Mouse (Mus musculus) heart, embryonic 13.5 days (tissue): ENCODE results near the gene Lrrc8d. TPM values are rescaled to one million over a fixed set of nuclear protein-coding genes. Genes with fewer than 3 reads are reported as not detected.

Experiments
- ATAC-seq: fragments of 200-750 bp; cut with Nextera tagmentation; 2 replicates; pipeline ENCODE4 v1.8.0; 2017; ENCODE audit warnings: moderate TSS enrichment; ENCODE audit not compliant: insufficient number of reproducible peaks, low FRiP score, low TSS enrichment; ENCODE audit errors: extremely low read depth
- H3K27ac ChIP-seq: fragments of 300-500 bp; sonication (generic); replicated peaks from 2 replicates; pipeline ENCODE4 v1.5.1; 2015; ENCODE audit warnings: moderate library complexity, mild to moderate bottlenecking, inconsistent platforms
- H3K27me3 ChIP-seq: fragments of 300-500 bp; sonication (generic); replicated peaks from 2 replicates; pipeline ENCODE4 v1.6.1; 2015; ENCODE audit warnings: mild to moderate bottlenecking, inconsistent platforms
- H3K36me3 ChIP-seq: fragments of 300-500 bp; sonication (generic); 2 replicates; pipeline ENCODE4 v1.6.1; 2015; ENCODE audit warnings: mild to moderate bottlenecking, inconsistent platforms
- H3K4me1 ChIP-seq: fragments of 300-500 bp; sonication (generic); 2 replicates; pipeline ENCODE4 v1.6.1; 2015; ENCODE audit warnings: inconsistent platforms
- H3K4me2 ChIP-seq: fragments of 300-500 bp; sonication (generic); 2 replicates; pipeline ENCODE4 v1.6.1; 2015; ENCODE audit warnings: inconsistent platforms, mild to moderate bottlenecking, moderate library complexity
- H3K4me3 ChIP-seq: fragments of 300-500 bp; sonication (generic); 2 replicates; pipeline ENCODE4 v1.5.1; 2015; ENCODE audit warnings: moderate library complexity, mild to moderate bottlenecking, inconsistent platforms
- H3K9ac ChIP-seq: fragments of 300-500 bp; sonication (generic); 2 replicates; pipeline ENCODE4 v1.6.1; 2015; ENCODE audit warnings: inconsistent platforms, mild to moderate bottlenecking, moderate library complexity
- H3K9me3 ChIP-seq: fragments of 300-500 bp; sonication (generic); 2 replicates; pipeline ENCODE4 v1.6.1; 2016; ENCODE audit warnings: inconsistent platforms
- WGBS: fragments of 180-500 bp; shearing (Covaris S2); methylation state at CpG from one replicate; pipeline ENCODE4 v1.1.7; 2015; ENCODE audit warnings: mixed read lengths; 5-methylcytosine and 5-hydroxymethylcytosine counted together
- polyA plus RNA-seq: library from polyadenylated mRNA; unstranded; fragments of >200 nt; fragmentation: Nextera tagmentation; extraction: Ambion mirVana; gene quantifications from 2 replicates; pipeline ENCODE4 v1.2.1, GENCODE M21; 2015

The Lrrc8d gene
- polyA plus RNA-seq, 1 experiment from 2014 or later, result 9.0 TPM

- Histone ChIP-seq H3K4me1 (peaks cover 16% of the 10 kb centered on the region), H3K27me3 (peaks cover 18% of the 10 kb centered on the region), H3K9ac (no peak overlapping the region), H3K36me3 (no peaks in the 10 kb centered on the region), H3K4me3 (no peak overlapping the region), H3K9me3 (no peaks in the 10 kb centered on the region), H3K4me2 (no peak overlapping the region), H3K27ac (no peak overlapping the region)
- 45% methylated on average over 8 of the region's 8 CpGs for WGBS
- ATAC-seq, result no peak
Observed at GRCm38 (mm10) chr5:105754803-105755202, 55.0 kb downstream of the Lrrc8d start.

GRCm38 (mm10) chr5:105755491-105755890 lies 55.7 kb downstream of the Lrrc8d start:
- WGBS, result 83% methylated on average over 6 of the region's 6 CpGs
- peaks cover 25% of the 10 kb centered on the region for H3K27me3 ChIP-seq
- H3K9me3 ChIP-seq, result no peaks in the 10 kb centered on the region
- no peak overlapping the region for H3K4me2 ChIP-seq
- no peak overlapping the region for H3K9ac ChIP-seq
- H3K27ac ChIP-seq, result no peak overlapping the region
- peaks cover 16% of the 10 kb centered on the region for H3K4me1 ChIP-seq
- no peak overlapping the region for H3K4me3 ChIP-seq
- ATAC-seq, result no peak
- no peaks in the 10 kb centered on the region for H3K36me3 ChIP-seq

GRCm38 (mm10) chr5:105757978-105758377 lies 58.2 kb downstream of the Lrrc8d start:
- no peak overlapping the region for H3K27ac ChIP-seq
- 77% methylated on average over 17 of the region's 17 CpGs for WGBS
- no peak for ATAC-seq
- peaks cover 32% of the 10 kb centered on the region for H3K4me1 ChIP-seq
- H3K9me3 ChIP-seq, result no peaks in the 10 kb centered on the region
- H3K9ac ChIP-seq, result no peak overlapping the region
- H3K27me3 ChIP-seq, result peaks cover 29% of the 10 kb centered on the region
- no peak overlapping the region for H3K4me3 ChIP-seq
- no peak overlapping the region for H3K4me2 ChIP-seq
- no peaks in the 10 kb centered on the region for H3K36me3 ChIP-seq

- no peak for ATAC-seq
- 79% methylated on average over 9 of the region's 9 CpGs for WGBS
Observed at GRCm38 (mm10) chr5:105758866-105759265, 59.1 kb downstream of the Lrrc8d start.

GRCm38 (mm10) chr5:105761848-105762482 lies 62.2 kb downstream of the Lrrc8d start:
- no peak overlapping the region for H3K9ac ChIP-seq
- H3K27ac ChIP-seq, result 0 out of 2 replicates have a peak overlapping the region, but pooled peaks have one; percentile 21
- H3K36me3 ChIP-seq, result no peaks in the 10 kb centered on the region
- peaks cover 16% of the 10 kb centered on the region for H3K4me1 ChIP-seq
- 27% methylated on average over 11 of the region's 11 CpGs for WGBS
- H3K27me3 ChIP-seq, result peaks cover 37% of the 10 kb centered on the region
- peak overlapping the region; percentile 16; the same call in 1 of the 2 replicates for H3K4me2 ChIP-seq
- H3K9me3 ChIP-seq, result no peaks in the 10 kb centered on the region
- H3K4me3 ChIP-seq, result no peak overlapping the region
- no peak for ATAC-seq

More at GRCm38 (mm10) chr5:105758866-105759265, 59.1 kb downstream of the Lrrc8d start:
- no peaks in the 10 kb centered on the region for H3K36me3 ChIP-seq
- H3K4me3 ChIP-seq, result no peak overlapping the region
- peaks cover 37% of the 10 kb centered on the region for H3K27me3 ChIP-seq
- no peak overlapping the region for H3K9ac ChIP-seq
- no peaks in the 10 kb centered on the region for H3K9me3 ChIP-seq
- H3K4me2 ChIP-seq, result no peak overlapping the region
- H3K4me1 ChIP-seq, result peaks cover 32% of the 10 kb centered on the region
- no peak overlapping the region for H3K27ac ChIP-seq

GRCm38 (mm10) chr5:105764369-105764768 lies 64.6 kb downstream of the Lrrc8d start:
- 89% methylated on average over 10 of the region's 10 CpGs for WGBS
- Histone ChIP-seq H3K27ac (no peak overlapping the region), H3K4me1 (peaks cover 20% of the 10 kb centered on the region), H3K4me3 (no peak overlapping the region), H3K4me2 (no peak overlapping the region), H3K27me3 (peaks cover 28% of the 10 kb centered on the region), H3K36me3 (no peaks in the 10 kb centered on the region), H3K9me3 (no peaks in the 10 kb centered on the region), H3K9ac (no peak overlapping the region)
- no peak for ATAC-seq

GRCm38 (mm10) chr5:105765386-105765785 lies 65.6 kb downstream of the Lrrc8d start:
- WGBS, result 84% methylated on average over 5 of the region's 5 CpGs

GRCm38 (mm10) chr5:105776368-105776767 lies 76.6 kb downstream of the Lrrc8d start:
- H3K9me3 ChIP-seq, result no peaks in the 10 kb centered on the region
- WGBS, result 71% methylated on average over 5 of the region's 5 CpGs
- H3K4me2 ChIP-seq, result no peak overlapping the region
- no peak overlapping the region for H3K27ac ChIP-seq
- ATAC-seq, result no peak
- H3K9ac ChIP-seq, result no peak overlapping the region
- peaks cover 9% of the 10 kb centered on the region; the same call in 1 of the 2 replicates for H3K4me1 ChIP-seq
- no peaks in the 10 kb centered on the region for H3K27me3 ChIP-seq
- no peaks in the 10 kb centered on the region for H3K36me3 ChIP-seq
- no peak overlapping the region for H3K4me3 ChIP-seq

More at GRCm38 (mm10) chr5:105765386-105765785, 65.6 kb downstream of the Lrrc8d start:
- Histone ChIP-seq H3K9me3 (no peaks in the 10 kb centered on the region), H3K9ac (no peak overlapping the region), H3K27me3 (peaks cover 18% of the 10 kb centered on the region), H3K4me3 (no peak overlapping the region), H3K36me3 (no peaks in the 10 kb centered on the region), H3K4me1 (peaks cover 20% of the 10 kb centered on the region), H3K27ac (no peak overlapping the region), H3K4me2 (no peak overlapping the region)
- no peak for ATAC-seq

- Histone ChIP-seq H3K9ac (no peak overlapping the region), H3K27me3 (no peaks in the 10 kb centered on the region), H3K4me2 (no peak overlapping the region), H3K4me1 (peaks cover 9% of the 10 kb centered on the region; the same call in 1 of the 2 replicates), H3K4me3 (no peak overlapping the region), H3K36me3 (no peaks in the 10 kb centered on the region), H3K27ac (no peak overlapping the region), H3K9me3 (no peaks in the 10 kb centered on the region)
- WGBS, result 57% methylated on average over 12 of the region's 12 CpGs
- ATAC-seq, result no peak
Observed at GRCm38 (mm10) chr5:105776978-105777593, 77.3 kb downstream of the Lrrc8d start.

- H3K4me3 ChIP-seq, result no peak overlapping the region
- peaks cover 9% of the 10 kb centered on the region; the same call in 1 of the 2 replicates for H3K4me1 ChIP-seq
- H3K27me3 ChIP-seq, result peaks cover 4% of the 10 kb centered on the region; the same call in 1 of the 2 replicates
- H3K9me3 ChIP-seq, result no peaks in the 10 kb centered on the region
- H3K9ac ChIP-seq, result no peak overlapping the region
- ATAC-seq, result no peak
- no peak overlapping the region for H3K27ac ChIP-seq
- no peaks in the 10 kb centered on the region for H3K36me3 ChIP-seq
- 74% methylated on average over 8 of the region's 8 CpGs for WGBS
- H3K4me2 ChIP-seq, result no peak overlapping the region
Observed at GRCm38 (mm10) chr5:105777645-105778044, 77.9 kb downstream of the Lrrc8d start.

- peaks cover 4% of the 10 kb centered on the region; the same call in 1 of the 2 replicates for H3K27me3 ChIP-seq
- ATAC-seq, result no peak
- H3K4me1 ChIP-seq, result peaks cover 9% of the 10 kb centered on the region; the same call in 1 of the 2 replicates
- H3K27ac ChIP-seq, result no peak overlapping the region
- no peak overlapping the region for H3K4me2 ChIP-seq
- WGBS, result 75% methylated on average over 8 of the region's 8 CpGs
- no peak overlapping the region for H3K4me3 ChIP-seq
- H3K36me3 ChIP-seq, result no peaks in the 10 kb centered on the region
- no peaks in the 10 kb centered on the region for H3K9me3 ChIP-seq
- no peak overlapping the region for H3K9ac ChIP-seq
Observed at GRCm38 (mm10) chr5:105778189-105778588, 78.4 kb downstream of the Lrrc8d start.
